Mouse (Mus musculus): ENCODE data around the gene 1810024B03Rik. TPM values are rescaled to one million over a fixed set of nuclear protein-coding genes. Genes with fewer than 3 reads are reported as not detected.
"Not testable (repeated sequence)": the region's sequence is repeated elsewhere in the genome, so short reads cannot be mapped to it uniquely, and the experiment has no call there.

The 1810024B03Rik gene
- total RNA-seq, 1 experiment from 2014 or later = 2.5 TPM

DNA sequence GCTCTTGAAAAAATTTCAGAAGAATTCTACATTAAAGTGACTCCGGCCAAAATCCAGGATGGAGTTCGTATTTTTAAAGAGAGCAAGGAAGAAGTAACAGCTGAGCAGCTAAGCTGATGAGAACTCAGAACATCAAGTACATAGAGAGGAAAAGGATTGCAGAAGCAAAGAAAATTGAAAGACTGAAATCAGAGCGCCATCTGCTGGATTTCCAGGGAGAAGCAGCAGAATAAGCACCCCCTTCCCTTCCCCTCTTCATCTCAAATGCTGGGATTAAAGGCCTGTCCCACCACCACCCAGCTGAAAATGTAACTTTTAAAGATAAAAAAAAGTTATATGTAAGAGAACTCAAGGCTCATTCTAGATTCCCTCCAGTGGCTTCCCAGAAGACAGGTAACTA, 3.1 kb downstream of the 1810024B03Rik start:
- no peak for ATAC-seq (replicated peaks; ENCODE audit: insufficient number of reproducible peaks, low FRiP score, low TSS enrichment, poor library complexity, severe bottlenecking)

DNA sequence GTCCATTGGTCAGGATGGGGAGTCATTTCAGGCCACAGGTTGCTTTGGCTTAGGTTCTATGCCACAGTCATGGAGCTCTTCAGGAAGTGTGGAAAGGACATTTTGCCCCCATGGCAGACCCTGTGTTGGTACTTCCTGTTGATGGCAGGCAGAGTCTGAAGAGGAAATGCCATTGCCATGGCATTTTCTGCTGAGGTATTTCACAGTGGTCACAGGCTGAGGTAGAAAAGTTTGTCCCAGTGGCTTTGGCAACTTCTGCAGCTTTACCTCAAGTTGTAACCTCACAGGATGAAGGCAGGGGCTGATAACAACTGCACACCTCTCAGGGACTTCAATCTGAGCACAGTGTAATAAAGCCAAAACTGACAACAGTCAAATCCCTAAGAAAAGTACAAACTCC, 18.5 kb downstream of the 1810024B03Rik start:
- ATAC-seq (replicated peaks; ENCODE audit: insufficient number of reproducible peaks, low FRiP score, low TSS enrichment, poor library complexity, severe bottlenecking) = no peak

DNA sequence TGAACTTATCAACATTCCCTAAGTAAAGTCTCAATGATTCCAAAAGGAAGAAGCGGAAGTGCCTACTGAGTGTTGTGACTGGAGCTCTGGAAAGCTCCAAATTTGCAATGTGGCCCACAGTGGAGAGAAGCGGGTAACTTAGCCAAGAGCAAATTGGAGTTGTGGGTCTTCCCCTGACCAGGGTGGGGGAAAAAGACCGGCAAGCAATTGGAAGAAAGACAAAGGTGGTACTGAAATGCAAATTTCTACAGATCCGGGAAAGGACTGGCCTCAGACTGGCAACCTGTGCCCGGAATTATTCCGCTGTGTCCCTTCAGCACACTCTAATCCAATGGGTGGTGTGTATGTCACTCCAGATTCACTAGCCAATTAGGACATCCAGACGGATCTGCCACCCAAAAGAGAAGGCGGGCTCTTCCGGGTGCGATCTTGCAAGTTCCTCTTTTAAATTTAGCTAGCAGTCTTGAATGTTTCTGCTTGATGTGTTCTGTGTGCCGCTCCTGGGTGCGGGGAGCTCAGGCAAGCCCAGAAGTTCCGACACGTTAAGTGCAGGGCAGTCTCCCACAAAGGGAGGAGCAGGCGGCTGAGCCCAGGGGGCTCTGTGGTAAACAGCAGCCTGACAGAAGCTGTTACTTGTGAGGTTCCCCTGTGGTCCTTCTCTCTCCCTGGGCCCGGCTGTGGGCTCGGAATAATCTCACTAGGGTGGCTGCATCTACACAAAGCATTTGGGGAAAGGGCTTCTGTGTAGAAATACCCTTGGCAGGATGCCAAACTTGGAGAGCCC, 25.3 kb downstream of the 1810024B03Rik start:
- ATAC-seq (replicated peaks; ENCODE audit: insufficient number of reproducible peaks, low FRiP score, low TSS enrichment, poor library complexity, severe bottlenecking) = peak; percentile 100

DNA sequence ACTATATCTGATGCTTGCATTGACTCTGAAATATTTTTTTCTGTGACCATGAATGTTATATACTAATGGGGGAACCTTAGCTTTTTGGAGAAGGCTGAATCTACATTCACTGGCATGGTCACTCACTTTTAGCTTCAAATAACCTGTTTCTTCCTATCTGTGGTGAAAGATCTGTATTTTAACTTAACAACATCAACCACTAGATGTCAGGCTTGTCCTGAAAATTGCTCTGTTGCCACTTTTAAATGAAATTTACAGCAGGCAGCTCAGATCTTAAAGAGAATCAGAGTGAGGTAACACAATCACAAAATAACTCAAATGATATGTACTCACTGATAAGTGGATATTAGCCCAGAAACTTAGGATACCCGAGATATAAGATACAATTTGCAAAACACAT, 41.8 kb downstream of the 1810024B03Rik start:
- not testable (repeated sequence) for ATAC-seq (replicated peaks; ENCODE audit: insufficient number of reproducible peaks, low FRiP score, low TSS enrichment, poor library complexity, severe bottlenecking)

DNA sequence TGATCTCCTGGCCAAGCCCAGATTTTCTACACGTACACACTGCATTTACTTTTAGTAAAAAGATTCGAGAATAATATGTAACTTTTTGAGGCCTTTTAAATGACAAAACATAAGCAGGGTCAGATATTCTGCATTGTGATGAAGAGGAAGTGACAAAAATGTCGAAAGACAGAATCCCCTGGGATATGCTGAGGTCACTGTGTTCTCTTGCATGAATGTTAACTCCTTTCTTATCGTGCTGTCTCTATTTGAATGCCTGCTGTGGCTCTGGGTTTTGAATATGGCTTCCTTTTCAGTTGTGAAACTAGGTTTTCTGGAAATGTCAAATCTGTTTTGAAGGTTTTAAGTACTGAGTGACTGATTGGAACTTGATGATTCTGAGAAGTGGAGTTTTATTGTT, 42.4 kb downstream of the 1810024B03Rik start:
- no peak for ATAC-seq (replicated peaks; ENCODE audit: insufficient number of reproducible peaks, low FRiP score, low TSS enrichment, poor library complexity, severe bottlenecking)

DNA sequence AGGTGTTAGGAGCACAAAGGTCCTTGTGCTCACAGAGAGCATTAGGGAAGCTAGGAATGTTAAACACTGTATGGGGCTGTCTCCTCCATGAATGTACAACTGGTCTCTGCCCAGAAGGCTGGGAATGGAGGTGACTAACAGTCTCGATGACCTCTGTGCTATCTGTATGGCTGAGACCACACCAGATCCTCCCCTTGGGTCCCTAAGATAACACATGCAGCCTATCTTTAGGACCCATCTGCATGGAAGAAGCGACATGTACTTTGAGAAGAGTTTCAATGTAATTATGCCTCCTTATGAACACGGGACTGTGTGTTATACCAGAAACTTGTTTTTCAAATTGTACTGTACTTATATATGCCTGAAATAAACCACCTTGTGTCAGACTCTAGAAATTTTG, 62.4 kb downstream of the 1810024B03Rik start:
- no peak for ATAC-seq (replicated peaks; ENCODE audit: insufficient number of reproducible peaks, low FRiP score, low TSS enrichment, poor library complexity, severe bottlenecking)

DNA sequence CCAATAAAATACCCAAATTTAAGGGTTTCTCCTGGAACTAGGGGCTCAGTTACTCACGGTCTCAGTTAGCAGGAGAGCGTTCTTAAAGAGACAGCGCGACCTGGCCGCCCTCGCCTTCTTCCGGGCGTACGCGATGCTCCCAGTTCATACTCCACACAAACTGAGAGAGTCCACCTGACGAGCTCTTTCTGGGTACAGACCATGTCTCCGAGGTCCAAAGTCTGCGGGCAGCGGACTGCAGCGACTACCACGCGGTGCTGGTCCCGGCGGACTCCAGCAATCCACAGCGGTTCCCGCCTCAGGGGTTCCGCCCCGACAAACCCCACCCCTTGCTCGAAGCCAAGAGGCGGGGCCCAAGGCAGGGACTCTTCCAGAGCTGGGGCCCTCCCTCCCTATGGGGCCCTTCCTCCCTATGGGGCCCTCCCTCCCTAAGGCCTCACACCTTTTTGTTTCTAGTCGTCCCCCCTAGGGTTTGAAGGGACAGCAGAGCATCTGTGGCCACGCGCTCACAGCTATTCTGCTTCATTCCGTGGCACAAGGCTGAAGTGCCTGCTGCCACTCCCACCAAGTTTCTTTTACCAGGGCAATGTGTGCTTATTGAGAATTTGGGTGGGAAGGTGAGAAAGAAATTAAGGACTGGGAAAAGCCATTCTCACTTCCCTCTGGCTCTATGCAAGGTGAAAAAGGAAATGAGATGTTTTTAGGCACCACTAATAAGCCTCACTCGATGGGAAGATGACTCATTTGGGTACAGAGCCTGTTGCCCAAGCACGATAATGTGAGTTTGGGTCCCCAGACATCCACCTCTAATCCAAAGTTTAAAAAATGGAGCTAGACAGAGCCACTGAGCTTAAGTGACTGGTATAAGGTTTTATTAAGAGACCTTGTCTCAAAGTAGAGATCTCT, 64.7 kb downstream of the 1810024B03Rik start, which contains the start of gene Itpripl1:
Gene Itpripl1 (minus strand): TSS at position 285 of the 906 bp plus-strand sequence.
- ATAC-seq (replicated peaks; ENCODE audit: insufficient number of reproducible peaks, low FRiP score, low TSS enrichment, poor library complexity, severe bottlenecking) = peak; percentile 85

DNA sequence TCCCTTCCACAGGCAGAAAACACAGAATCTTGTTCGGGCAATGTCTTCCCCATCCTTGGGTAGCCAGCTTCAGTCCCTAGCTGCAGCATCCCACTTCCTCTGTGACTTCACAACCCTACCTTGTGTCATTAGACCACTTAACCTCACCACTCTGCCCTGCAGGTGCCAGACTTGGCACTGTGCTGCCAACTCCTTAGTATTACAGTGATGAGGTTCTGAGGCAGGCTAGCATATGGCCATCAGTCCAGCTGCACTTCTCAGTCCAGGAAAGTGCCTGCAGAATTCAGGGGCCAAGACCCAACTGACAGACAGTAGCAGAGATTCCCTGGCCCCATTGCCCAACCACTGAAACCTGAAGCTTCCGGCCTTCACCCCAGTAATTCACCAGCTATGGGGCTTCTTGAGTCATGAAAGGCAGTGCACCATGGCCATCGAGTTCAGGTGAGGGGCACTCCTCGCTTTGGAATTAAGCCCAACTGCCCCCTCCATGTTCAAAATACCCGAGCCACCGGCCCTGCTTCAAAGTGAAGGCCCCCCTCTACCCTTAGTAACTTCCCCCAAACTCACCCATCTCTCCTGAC, 65.4 kb downstream of the 1810024B03Rik start:
- no peak for ATAC-seq (replicated peaks; ENCODE audit: insufficient number of reproducible peaks, low FRiP score, low TSS enrichment, poor library complexity, severe bottlenecking)

DNA sequence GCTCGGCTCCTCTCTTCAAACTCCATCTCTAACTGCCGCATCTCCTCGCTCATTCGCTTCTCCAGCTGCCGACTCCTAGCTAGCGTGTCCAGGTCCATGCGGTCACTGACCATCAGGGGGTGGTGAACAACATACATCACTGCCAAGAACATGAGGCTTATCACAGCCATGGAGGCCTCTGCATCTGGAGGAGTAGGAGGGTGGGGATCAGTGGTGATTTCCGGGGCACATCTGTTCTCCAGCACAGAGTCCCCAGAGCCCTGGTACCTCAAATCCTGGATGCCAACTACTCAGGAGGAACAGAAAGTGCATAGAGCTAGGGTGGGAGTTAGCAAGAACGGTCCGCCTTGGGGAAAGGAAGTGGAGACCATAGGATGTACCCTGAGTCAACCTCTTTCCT, 66.0 kb downstream of the 1810024B03Rik start:
- ATAC-seq (replicated peaks; ENCODE audit: insufficient number of reproducible peaks, low FRiP score, low TSS enrichment, poor library complexity, severe bottlenecking) = no peak

DNA sequence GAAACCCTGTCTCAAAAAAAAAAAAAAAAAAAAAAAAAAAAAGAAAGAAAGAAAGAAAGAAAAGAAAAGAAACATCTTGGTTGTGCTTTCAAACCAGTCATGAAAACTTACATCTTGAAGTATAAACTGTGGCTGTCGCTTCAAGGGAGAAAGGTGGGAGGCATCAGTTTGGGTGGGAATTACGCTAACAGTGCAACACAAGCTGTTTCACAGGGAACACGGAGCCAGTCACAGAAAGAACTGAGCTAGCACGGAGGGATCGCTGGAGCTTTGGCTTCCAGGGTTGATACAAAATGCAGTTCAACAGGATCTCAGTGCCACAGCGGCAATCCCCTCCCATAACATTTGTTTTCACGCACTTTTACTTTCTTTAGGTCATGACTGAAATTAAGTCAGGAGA, 68.1 kb downstream of the 1810024B03Rik start:
- no peak for ATAC-seq (replicated peaks; ENCODE audit: insufficient number of reproducible peaks, low FRiP score, low TSS enrichment, poor library complexity, severe bottlenecking)

DNA sequence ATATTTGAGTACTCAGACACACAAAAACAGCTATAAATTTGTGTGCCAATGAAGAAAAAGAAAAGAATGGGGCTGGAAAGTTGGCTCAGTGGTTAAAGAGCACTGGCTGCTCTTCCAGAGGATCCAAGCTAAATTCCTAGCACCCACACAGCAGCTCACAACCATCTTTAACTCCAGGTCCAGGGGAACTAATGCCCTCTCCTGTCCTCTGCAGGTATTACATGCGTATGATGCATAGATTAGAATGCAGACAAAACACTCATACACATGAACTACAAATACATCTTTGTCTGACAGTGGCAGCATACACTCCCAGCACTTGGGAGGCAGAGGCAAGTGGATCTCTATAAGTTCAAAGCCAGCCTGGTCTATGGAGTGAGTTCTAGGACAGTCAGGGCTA, 68.5 kb downstream of the 1810024B03Rik start:
- no peak for ATAC-seq (replicated peaks; ENCODE audit: insufficient number of reproducible peaks, low FRiP score, low TSS enrichment, poor library complexity, severe bottlenecking)

DNA sequence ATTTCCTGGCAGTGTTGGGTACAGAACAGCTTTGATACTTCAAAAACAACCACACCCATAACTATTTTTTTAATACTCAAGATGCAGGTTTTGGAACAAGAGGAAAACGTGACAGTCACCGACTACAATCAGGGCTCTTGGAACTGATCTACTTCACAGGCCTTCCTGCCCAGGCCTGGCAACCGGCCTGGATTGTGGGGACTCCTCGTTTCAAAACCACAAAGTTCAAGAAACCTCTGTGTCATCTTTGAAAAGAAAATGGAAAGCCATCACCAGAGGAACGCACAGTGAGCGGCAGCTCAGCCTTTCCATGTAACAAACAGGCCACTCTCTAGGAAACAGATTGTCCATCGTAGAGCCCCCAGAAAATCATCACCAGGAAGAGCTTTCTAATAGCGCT, 69.0 kb downstream of the 1810024B03Rik start:
- ATAC-seq (replicated peaks; ENCODE audit: insufficient number of reproducible peaks, low FRiP score, low TSS enrichment, poor library complexity, severe bottlenecking) = no peak

DNA sequence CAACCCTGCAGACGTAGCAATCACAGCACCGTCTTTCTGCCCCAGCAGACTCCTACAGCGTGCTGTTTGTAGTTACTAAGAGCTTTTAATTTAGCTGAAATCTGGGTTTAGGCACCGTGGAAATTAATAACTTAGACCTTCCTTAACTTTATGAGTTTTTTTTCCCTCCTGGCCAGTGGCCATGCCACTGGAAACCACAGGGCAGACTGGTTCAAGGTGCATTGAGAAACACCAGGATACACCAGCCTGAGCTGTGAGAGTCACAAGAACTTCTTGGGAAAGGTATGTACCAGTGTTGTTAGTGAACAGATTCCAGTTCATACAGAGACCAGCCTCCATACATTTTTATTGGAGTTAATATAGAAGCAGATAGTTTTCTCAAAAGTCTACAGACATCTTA, 69.6 kb downstream of the 1810024B03Rik start:
- no peak for ATAC-seq (replicated peaks; ENCODE audit: insufficient number of reproducible peaks, low FRiP score, low TSS enrichment, poor library complexity, severe bottlenecking)

DNA sequence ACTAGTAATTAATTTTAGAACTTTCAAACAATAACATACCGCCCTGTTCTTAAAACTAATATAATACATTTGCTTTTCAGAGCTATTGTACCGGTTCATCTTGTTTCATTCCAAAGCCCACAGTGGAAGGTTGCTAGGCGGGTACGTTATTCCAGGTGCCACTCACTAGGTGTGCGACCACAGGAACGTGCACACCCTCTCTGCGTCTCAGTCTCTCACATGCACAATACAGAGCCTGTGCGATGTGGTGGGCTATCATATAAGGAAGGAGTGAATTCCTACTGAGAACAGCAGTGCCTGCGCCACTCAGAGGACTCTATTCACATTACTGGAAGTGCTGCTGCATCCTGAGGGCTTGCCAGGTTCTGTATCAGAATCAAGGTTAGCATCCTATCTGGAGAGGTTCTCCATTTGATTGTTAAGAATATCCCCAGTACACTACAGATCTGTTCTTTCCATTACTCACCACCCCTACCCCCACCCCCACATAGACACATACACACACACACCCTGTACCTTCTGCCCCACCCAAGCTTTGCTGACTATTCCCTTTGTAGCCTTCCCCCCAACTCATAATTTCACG, 70.2 kb downstream of the 1810024B03Rik start:
- ATAC-seq (replicated peaks; ENCODE audit: insufficient number of reproducible peaks, low FRiP score, low TSS enrichment, poor library complexity, severe bottlenecking) = no peak

DNA sequence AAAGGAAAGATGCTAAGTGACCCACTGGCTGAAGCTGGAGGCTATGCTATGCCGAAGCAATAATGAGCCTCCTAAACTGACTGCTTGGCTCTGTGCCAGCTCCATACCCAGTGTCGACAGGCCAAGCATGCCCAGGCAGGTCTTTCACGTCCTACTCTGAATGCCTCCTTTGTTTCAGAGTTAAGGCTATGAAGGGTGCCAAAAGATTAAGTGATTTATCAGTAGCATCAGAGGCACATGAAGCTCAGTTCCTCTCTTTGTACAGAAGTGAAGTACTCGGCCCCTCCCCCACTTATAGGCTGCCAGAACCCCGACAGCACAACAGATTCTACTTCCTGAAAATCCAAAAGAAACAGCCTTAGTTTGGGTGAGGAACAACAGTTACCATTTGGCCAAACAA, 71.1 kb downstream of the 1810024B03Rik start:
- peak; percentile 49; the same call in 1 of the 2 replicates for ATAC-seq (replicated peaks; ENCODE audit: insufficient number of reproducible peaks, low FRiP score, low TSS enrichment, poor library complexity, severe bottlenecking)
